Mouse (Mus musculus) spleen, adult 2 months (tissue): ENCODE measurements at regions not wholly inside any gene's neighbourhood (a gene's known extent, or its start where the extent isn't known, plus 50 kb on each side); places are given as distances from the start of the nearest gene placed in this dataset.

ENCODE experiments used
- DNase-seq, 2 experiments: peaks; one replicate each; pipeline versions ENCODE4 v3.0.0 to v3.0.0-alpha.2; 2012 to 2021; ENCODE audit warnings: low spot score in 2 of 2, low read depth in 1 of 2
- H3K27ac ChIP-seq: fragments of 200-500 bp; 2 replicates; pipeline ENCODE4 v1.5.1; 2012; ENCODE audit warnings: low read length, inconsistent platforms; ENCODE audit not compliant: insufficient read depth
- H3K27me3 ChIP-seq: fragments of 200-500 bp; 2 replicates; pipeline ENCODE4 v1.6.1; 2012; ENCODE audit warnings: mild to moderate bottlenecking, moderate library complexity, low read length, inconsistent platforms; ENCODE audit not compliant: control insufficient read depth, insufficient read depth
- H3K36me3 ChIP-seq: fragments of 200-500 bp; 2 replicates; pipeline ENCODE4 v1.6.1; 2012; ENCODE audit warnings: mild to moderate bottlenecking, low read length, inconsistent platforms; ENCODE audit not compliant: control insufficient read depth, insufficient read depth
- H3K4me1 ChIP-seq: fragments of 200-500 bp; 2 replicates; pipeline ENCODE4 v1.6.1; 2011; ENCODE audit warnings: inconsistent platforms; ENCODE audit not compliant: control insufficient read depth, insufficient read depth, insufficient read length
- H3K4me3 ChIP-seq: fragments of 200-500 bp; 2 replicates; pipeline ENCODE4 v1.5.1; 2011; ENCODE audit warnings: mild to moderate bottlenecking, inconsistent platforms; ENCODE audit not compliant: insufficient read depth, insufficient read length; ENCODE audit errors: extremely low read depth
- CTCF ChIP-seq: fragments of 200-500 bp; IDR thresholded peaks from 2 replicates; pipeline ENCODE4 v1.5.1; 2011; ENCODE audit warnings: mild to moderate bottlenecking, inconsistent platforms; ENCODE audit not compliant: insufficient read depth, insufficient read length, insufficient replicate concordance; ENCODE audit errors: extremely low read depth
- POLR2A ChIP-seq: fragments of 200-500 bp; IDR thresholded peaks from 2 replicates; pipeline ENCODE4 v1.6.1; 2011; ENCODE audit warnings: low read depth, low read length, inconsistent platforms
- WGBS: fragments of 180-500 bp; shearing (Covaris S2); methylation state at CpG from one replicate; pipeline ENCODE4 v1.1.7; 2018; 5-methylcytosine and 5-hydroxymethylcytosine counted together

DNA sequence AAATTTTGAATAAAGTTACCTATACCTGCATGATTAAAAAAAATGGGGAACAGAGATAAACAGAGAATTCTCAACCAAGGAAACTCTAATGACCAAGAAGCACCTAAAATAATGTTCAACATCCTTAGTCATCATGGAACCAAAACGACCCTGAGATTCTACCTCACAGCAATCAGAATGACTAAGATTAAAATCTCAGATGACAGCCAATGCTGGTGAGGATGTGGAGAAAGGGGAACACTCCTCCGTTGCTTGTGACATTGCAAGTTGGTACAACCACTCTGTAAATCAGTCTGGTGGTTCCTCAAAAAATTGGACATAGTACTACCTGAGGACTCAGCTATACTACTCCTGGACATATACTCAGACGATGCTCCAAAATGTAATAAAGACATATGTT is 120.9 kb upstream of the Inhba start:
- TF ChIP-seq CTCF (no peak), POLR2A (no peak)
- DNase-seq = no peak
- Histone ChIP-seq H3K36me3 (no peaks in the 10 kb centered on the region), H3K4me3 (no peak overlapping the region), H3K27ac (no peak overlapping the region), H3K27me3 (no peaks in the 10 kb centered on the region), H3K4me1 (no peaks in the 10 kb centered on the region)
- 44% methylated on average over 3 of the region's 3 CpGs for WGBS

DNA sequence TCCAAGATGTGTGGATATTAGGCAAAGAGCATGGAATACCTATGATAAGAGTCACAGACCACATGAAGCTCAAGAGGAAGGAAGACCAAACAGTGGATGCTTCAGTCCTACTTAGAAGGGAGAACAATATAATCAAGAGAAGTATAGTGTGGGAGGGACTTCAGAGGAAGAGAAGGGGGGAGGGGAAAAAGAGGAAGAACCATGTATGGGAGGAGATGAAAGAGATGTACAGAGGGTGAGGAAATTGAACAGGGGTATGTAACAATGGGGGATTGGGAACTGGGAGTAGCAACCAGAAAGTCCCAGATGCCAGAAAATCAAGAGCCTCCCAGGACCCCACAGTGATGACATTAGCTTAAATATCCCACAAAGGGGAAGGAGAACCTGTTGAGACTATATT is 120.2 kb upstream of the Inhba start:
- TF ChIP-seq POLR2A = no peak
- no peak for TF ChIP-seq CTCF
- no peaks in the 10 kb centered on the region for H3K36me3 ChIP-seq
- no peak overlapping the region for H3K4me3 ChIP-seq
- no peak overlapping the region for H3K27ac ChIP-seq
- no peaks in the 10 kb centered on the region for H3K4me1 ChIP-seq
- no peak for DNase-seq
- H3K27me3 ChIP-seq = no peaks in the 10 kb centered on the region

DNA sequence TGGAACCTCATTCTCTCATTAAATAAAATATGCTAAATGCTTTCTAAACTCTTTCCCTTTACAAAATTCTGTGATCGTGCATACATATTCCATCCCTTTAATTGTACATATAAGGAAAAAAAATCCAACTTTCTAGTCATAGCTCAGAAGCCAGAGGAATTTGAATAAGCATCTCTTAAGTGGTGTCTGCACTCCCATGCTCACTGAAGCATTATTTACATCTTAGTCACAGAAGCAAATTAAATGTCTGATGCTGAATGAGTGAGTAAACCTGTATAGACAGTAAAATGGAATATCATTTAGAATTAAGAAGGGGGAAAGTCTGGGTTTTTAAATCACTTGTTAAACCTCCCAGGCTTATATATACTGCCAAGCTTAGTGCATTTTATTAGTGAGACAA is 113.5 kb upstream of the Inhba start:
- H3K4me1 ChIP-seq = no peaks in the 10 kb centered on the region
- no peaks in the 10 kb centered on the region for H3K36me3 ChIP-seq
- H3K27ac ChIP-seq = no peak overlapping the region
- H3K27me3 ChIP-seq = no peaks in the 10 kb centered on the region
- no peak for DNase-seq
- no peak for TF ChIP-seq CTCF
- TF ChIP-seq POLR2A = no peak
- 75% methylated on average over 1 of the region's 1 CpGs for WGBS
- no peak overlapping the region for H3K4me3 ChIP-seq

DNA sequence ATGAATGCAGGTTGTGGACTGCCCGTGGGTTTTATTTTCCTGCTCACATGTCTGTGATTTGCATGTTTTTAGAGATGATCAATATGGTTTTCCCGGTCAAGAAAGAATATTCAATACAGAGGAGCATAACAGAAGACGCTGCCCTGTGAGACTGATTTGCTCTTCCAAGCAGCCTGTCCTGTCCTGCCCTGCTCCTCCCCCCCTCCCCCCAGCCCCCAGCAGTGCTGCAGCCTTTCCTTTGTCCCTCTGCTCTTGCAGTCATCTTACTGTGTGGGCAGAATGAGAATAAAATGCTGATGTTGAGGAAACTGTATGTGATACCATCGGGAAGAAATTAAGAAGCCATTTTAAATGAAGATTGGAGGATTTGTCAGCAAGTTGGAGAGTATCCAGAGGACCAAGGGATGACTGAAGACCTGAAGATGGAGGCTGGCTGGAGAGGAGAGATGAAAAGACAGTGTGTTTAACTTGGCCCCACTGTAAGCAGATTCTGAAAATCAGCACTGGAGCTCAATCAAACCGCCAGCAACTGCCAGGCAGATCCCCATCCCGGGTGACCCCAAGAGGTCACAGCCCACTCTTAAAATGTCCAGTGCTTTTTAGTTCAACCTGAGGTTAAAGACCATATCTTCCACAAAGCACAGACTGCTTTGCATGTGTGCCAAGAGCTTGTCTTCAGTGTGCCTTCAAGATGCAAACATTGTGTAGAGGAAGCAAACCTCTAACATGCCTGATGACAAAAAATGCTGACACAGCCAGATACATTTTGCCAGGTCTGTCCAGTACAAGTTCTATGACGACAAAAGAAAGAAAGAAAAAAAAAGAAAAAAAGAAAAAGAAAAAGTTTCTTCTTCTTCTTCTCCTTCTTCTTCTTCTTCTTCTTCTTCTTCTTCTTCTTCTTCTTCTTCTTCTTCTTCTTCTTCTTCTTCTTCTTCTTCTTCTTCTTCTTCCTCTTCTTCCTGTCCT is 109.7 kb upstream of the Inhba start:
- H3K4me1 ChIP-seq = no peaks in the 10 kb centered on the region
- no peak overlapping the region for H3K27ac ChIP-seq
- WGBS = 70% methylated on average over 7 of the region's 7 CpGs
- no peak overlapping the region for H3K4me3 ChIP-seq
- DNase-seq = no peak
- H3K36me3 ChIP-seq = no peaks in the 10 kb centered on the region
- no peaks in the 10 kb centered on the region for H3K27me3 ChIP-seq
- TF ChIP-seq POLR2A = no peak
- TF ChIP-seq CTCF = no peak

DNA sequence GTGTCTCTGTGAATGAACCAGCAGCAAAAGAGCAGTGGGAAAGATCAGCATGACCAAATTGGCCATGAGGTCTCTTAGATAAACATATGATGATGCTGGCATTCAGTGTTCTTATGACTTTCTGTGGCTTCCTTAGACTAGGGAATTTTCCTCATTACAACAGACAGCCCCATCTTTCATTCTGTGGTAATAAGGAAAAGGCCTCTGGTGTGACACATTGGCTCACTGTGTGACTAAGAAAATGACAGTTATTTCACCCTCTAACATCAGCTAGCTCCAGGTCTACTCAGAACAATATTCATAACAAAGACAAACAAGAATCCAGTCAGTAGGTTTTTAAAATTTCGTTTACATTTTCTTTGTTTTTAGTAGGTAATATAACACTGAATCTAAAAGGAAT is 103.8 kb upstream of the Inhba start:
- no peak for DNase-seq
- Histone ChIP-seq H3K27ac (no peak overlapping the region), H3K4me1 (no peaks in the 10 kb centered on the region), H3K4me3 (no peak overlapping the region), H3K36me3 (no peaks in the 10 kb centered on the region), H3K27me3 (no peaks in the 10 kb centered on the region)
- WGBS = 75% methylated on average over 1 of the region's 1 CpGs
- TF ChIP-seq POLR2A = no peak
- TF ChIP-seq CTCF = no peak

- no peak for DNase-seq
- no peak overlapping the region for H3K4me3 ChIP-seq
- no peak overlapping the region for H3K27ac ChIP-seq
- no peaks in the 10 kb centered on the region for H3K27me3 ChIP-seq
- 83% methylated on average over 2 of the region's 2 CpGs for WGBS
- H3K36me3 ChIP-seq = no peaks in the 10 kb centered on the region
- TF ChIP-seq POLR2A (no peak), CTCF (no peak)
- no peaks in the 10 kb centered on the region for H3K4me1 ChIP-seq
These were observed 101.1 kb upstream of the Inhba start for GRCm38 (mm10) chr13:15910578-15910977.

DNA sequence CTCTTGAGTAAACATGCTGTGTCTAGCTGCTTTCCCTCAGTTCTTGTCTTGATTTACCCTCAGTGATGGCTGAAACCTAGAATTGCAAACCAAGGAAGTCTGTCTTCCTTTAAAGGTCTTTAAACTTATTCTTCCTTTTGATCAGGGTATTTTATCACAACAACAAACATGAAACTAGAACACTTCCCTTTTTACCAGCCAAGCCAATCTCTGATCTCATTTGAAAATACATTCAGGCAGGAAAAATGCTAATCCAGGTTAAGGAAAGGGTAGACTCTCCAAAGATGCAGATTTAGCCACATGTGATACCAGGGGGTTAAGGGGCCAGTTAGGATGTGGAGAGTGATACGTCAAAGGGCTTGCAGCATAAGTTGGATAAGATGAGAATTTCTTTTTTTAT is 100.4 kb upstream of the Inhba start:
- H3K27me3 ChIP-seq = no peaks in the 10 kb centered on the region
- WGBS = 91% methylated on average over 1 of the region's 1 CpGs
- H3K4me1 ChIP-seq = no peaks in the 10 kb centered on the region
- no peak overlapping the region for H3K27ac ChIP-seq
- no peak for DNase-seq
- H3K4me3 ChIP-seq = no peak overlapping the region
- no peak for TF ChIP-seq POLR2A
- no peak for TF ChIP-seq CTCF
- no peaks in the 10 kb centered on the region for H3K36me3 ChIP-seq
